Mouse (Mus musculus) spleen, postnatal 14 days (tissue): ENCODE results near the gene Ldlrad3.
A peak's percentile ranks its signal among the peaks of the same experiment; 100 is the strongest.

Experiments
- DNase-seq, 2 experiments: peaks; one replicate each; pipeline ENCODE4 v3.0.0; 2021 to 2022; ENCODE audit warnings: low spot score in 2 of 2

Ldlrad3 gene

GRCm38 (mm10) chr2:102185951-102186561, at the start of gene Ldlrad3:
Ldlrad3 (minus strand) TSS chr2:102186385.
- peak; percentile 77 to 78 for DNase-seq

DNA sequence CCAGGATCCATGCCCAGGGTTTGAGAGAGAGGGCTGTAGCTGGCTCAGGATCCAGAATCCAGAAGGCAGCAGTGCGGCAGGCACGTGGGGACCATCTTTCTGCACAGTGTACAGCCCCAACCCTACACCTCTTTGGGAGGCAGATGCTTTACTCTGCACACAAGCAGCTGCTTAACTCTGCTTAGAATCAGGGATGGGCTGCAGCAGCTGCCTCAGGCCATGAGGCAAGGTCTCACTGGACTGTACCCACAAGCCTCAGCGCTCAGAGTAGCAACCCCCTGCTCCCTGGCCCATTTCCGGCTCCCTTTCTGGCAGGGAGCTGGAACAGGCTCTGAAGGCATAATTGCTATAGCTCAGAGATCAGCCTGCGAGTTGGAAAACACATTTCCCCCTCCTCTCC, 45.3 kb upstream of the Ldlrad3 start:
- DNase-seq, result no peak

GRCm38 (mm10) chr2:102229126-102229525, 42.9 kb upstream of the Ldlrad3 start:
- no peak for DNase-seq

DNA sequence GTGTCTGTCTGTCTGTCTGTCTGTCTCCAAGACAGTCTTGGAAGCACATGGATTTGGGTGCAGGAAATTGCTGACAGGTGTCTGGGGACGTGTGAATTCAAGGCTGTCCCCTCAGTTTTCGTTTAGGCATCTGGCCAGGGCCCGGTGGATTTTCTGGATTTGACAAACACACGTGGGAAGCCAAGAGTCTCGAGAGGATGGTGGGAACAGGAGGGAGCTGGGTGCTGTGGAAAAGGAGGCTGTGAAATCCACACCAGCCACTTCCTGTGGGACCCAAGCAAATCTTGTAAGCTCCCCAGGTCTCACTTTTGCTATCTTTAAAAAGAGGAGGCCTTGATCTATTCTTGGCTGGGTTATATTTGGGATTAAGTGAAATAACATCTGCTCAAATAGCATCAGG, 42.1 kb upstream of the Ldlrad3 start:
- DNase-seq, result no peak

DNA sequence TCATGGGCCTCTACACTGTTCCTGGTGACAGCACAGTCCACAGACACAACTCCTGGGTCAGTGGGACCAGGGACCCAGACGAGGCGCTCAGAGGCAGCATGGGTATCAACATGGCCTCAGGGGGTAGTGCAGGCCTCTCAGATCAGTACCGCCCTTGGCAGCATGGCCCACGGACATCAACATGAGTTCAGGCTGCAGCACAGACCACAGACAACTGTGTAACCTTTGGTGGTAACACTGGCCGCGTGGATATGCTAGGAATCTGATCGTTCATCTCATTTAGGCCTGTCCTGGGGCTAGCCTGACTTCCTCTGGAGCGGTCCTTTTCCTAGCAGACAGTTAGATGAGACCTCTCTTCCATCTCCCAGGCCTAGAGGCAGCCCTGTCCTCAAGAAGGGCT, 41.7 kb upstream of the Ldlrad3 start:
- DNase-seq, result no peak

GRCm38 (mm10) chr2:102226274-102226673, 40.1 kb upstream of the Ldlrad3 start:
- DNase-seq, result no peak

- DNase-seq, result no peak
Observed at GRCm38 (mm10) chr2:102223355-102224128, 37.4 kb upstream of the Ldlrad3 start.

DNA sequence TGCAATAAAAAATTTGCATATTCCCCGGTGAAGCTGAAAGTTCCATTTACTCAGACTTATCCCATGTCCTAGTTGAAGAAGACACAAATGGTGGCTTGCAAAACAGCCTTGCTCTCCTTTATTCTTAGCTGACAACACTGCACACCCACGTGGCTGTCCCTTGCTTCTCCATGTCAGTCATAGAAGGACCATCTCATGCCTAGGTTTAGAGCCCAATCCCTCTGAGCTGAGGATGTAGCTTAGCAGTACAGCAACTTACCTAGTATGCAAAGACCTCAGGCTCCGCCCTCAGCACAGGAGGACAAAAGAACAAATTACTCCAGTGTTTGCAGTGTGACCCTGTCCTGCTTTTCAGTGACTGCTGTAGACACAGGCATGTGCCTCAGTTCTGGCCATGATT, 36.6 kb upstream of the Ldlrad3 start:
- peak in 1 of 2 experiments; percentile 2 for DNase-seq

- DNase-seq, result no peak
Observed at GRCm38 (mm10) chr2:102216817-102217216, 30.6 kb upstream of the Ldlrad3 start.

DNA sequence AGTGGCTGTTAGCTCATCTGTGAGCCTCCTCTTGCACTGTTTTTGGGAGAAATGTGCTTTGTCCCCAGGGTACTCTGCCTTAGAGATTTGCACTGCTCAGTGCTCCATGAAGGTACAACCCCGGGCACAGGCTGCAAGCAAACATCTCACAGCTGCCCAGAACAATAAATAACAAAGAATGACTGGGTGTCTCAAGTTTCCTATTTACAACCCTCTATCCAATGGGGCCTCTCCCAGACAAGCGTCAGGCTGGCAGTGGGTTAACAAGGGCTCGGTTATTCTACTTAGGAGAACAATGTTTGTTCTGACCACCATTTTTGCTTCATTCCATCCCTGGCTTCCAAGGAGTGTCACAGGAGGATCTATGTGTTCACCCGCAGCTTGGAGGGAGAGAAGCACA, 25.9 kb upstream of the Ldlrad3 start:
- DNase-seq, result no peak

- no peak for DNase-seq
Observed at GRCm38 (mm10) chr2:102205672-102206399, 19.7 kb upstream of the Ldlrad3 start.

GRCm38 (mm10) chr2:102203478-102203877, 17.3 kb upstream of the Ldlrad3 start:
- DNase-seq, result no peak

DNA sequence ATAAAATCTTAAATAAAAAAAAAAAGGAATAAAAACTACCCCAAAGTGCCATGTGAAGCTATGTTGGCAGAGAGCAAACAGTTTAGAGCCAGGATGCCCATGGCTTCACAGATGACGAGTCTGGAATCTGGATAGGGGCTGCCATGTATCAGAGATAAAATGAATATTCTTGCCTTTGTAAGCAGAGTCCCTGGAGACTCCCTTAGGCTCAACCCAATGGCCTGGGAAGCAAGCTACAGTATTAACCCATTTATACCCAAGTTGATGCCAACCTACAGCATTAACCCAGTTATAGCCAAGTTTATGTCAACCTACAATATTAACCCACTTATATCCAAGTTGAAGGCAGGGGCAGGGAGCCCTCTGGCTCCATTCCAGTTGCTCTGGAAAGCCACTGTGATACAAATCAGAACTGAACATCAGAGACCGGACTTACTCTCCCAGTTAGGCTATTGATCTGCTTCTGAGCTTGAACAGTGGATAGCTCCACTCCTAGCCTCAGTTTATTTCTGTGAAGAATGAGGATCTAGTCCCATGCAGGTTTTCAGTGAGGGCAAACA, 16.1 kb upstream of the Ldlrad3 start:
- no peak for DNase-seq

DNA sequence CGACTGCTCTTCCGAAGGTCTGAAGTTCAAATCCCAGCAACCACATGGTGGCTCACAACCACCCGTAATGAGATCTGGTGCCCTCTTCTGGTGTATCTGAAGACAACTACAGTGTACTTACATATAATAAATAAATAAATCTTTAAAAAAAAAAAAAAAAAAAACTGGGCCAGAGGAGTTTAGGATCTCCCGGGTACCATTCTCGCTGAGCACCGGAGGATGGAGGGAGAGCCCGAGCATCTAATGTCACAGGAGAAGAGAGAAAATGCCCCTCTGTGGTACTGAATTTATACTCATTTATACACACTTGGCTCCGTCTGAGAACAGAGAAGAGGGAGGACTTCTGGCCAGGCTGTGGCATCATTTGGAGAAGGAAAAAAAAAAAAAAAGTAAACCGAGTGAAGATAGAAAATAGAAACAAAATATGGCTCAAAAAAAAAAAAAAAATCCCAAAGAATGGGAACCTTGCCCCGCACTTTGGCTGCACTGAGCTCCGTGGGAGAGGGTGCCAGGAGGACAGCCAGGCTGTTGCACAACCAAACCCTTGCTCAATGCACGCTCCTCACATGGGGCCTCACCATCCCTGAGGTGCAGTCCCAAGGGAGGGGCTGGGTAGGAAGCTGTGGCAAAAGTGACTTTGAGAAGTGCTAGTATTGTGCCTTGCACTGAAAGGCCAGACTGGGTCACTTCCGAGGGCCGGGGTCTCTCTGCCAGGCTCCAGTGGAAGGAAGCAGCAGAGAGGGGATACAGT, 15.2 kb upstream of the Ldlrad3 start:
- DNase-seq, result no peak

- DNase-seq, result no peak
Observed at GRCm38 (mm10) chr2:102197332-102197731, 11.1 kb upstream of the Ldlrad3 start.

DNA sequence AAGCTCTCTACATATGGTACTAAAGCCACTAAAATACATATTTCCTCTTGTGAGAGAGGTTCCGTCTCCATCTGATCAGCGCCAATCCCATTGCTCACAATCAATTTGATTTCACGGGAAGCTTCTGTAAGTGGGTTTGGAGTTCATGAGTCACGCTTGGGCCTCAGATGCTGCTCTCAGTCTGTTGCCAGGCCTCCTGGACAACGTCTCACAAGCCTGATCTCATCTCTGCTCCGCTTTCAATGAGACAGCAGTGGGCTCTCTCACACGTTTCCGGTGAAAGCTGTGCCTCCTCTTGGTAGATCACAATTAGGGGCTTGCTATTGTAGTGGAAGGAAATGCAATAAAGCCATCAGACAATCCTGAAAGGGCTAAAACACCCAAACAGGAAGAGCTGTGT, 10.5 kb upstream of the Ldlrad3 start:
- DNase-seq, result no peak

DNA sequence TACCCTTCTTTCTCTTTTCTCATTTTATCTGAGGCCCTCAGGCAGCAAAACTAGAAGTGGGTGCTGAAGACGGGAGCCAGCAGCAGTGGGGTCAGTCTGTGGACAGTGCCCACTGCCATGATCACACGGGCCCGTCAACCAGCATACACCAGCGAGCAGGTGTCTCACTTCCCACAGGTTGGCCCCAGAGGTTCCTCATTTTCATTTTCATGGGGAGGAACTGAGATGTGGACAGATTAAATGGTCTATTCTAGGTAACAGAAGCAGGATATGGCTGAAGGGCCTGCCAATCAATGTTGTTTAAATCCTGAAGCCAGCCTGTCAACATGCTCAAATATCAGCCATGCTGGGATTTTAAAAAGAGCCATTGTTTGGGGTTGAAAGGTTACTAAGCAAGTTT, 9.3 kb upstream of the Ldlrad3 start:
- DNase-seq, result no peak

- no peak for DNase-seq
Observed at GRCm38 (mm10) chr2:102194247-102194646, 8.1 kb upstream of the Ldlrad3 start.

- DNase-seq, result no peak
Observed at GRCm38 (mm10) chr2:102192943-102193820, 7.0 kb upstream of the Ldlrad3 start.

- no peak for DNase-seq
Observed at GRCm38 (mm10) chr2:102191736-102192135, 5.6 kb upstream of the Ldlrad3 start.

DNA sequence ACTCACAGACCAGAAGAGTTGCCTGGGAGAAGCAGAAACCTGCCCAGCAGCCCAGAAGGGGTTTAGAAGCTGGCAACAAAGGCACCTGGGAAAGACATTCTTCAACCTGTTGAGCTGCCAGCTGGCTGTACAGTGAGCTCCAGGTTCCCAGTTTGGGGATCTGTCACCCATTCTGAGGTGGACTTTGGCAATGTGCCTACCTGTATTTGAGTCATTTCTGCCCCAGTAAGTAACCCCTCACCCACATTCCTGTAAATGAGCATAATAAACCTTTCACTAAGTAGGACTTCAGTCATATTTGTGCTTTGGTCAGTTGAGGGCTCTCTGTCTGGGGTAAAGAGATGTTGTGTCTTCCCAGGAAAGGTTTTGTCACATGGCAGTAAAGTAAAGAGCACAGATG, 4.8 kb upstream of the Ldlrad3 start:
- no peak for DNase-seq
